Mouse (Mus musculus) small intestine, adult 2 months (tissue): Measurements from ENCODE around the gene Cacna1d. TPM values are rescaled to one million over a fixed set of nuclear protein-coding genes. Genes with fewer than 3 reads are reported as not detected.

Experiments used
- H3K27ac ChIP-seq: fragments of 200-500 bp; 2 replicates; pipeline ENCODE4 v1.5.1; 2012; ENCODE audit warnings: low read depth, low read length, control low read depth, inconsistent platforms; ENCODE audit not compliant: insufficient read depth
- H3K27me3 ChIP-seq: fragments of 200-500 bp; 2 replicates; pipeline ENCODE4 v1.6.1; 2012; ENCODE audit warnings: mild to moderate bottlenecking, moderate library complexity, low read length, inconsistent platforms; ENCODE audit not compliant: control insufficient read depth, insufficient read depth
- H3K36me3 ChIP-seq: fragments of 200-500 bp; 2 replicates; pipeline ENCODE4 v1.6.1; 2012; ENCODE audit warnings: mild to moderate bottlenecking, low read length, control low read depth, inconsistent platforms; ENCODE audit not compliant: control insufficient read depth, insufficient read depth
- H3K4me1 ChIP-seq: fragments of 200-500 bp; 2 replicates; pipeline ENCODE4 v1.6.1; 2012; ENCODE audit warnings: low read length, inconsistent platforms, mixed read lengths; ENCODE audit not compliant: control insufficient read depth, insufficient read depth, insufficient read length
- H3K4me3 ChIP-seq: fragments of 200-500 bp; 2 replicates; pipeline ENCODE4 v1.5.1; 2012; ENCODE audit warnings: low read depth, mild to moderate bottlenecking, control low read depth, inconsistent platforms, low read length, moderate library complexity
- CTCF ChIP-seq: fragments of 200-500 bp; IDR thresholded peaks from 2 replicates; pipeline ENCODE4 v1.5.1; 2012; ENCODE audit warnings: low read depth, mild to moderate bottlenecking, control low read depth, inconsistent platforms, low read length, moderate library complexity, mixed read lengths; ENCODE audit not compliant: insufficient replicate concordance, insufficient read length; ENCODE audit errors: extremely low read depth
- POLR2A ChIP-seq: fragments of 200-500 bp; IDR thresholded peaks from 2 replicates; pipeline ENCODE4 v1.6.1; 2012; ENCODE audit warnings: low read depth, mild to moderate bottlenecking, control low read depth, inconsistent platforms, low read length, moderate library complexity
- WGBS: fragments of 180-500 bp; shearing (Covaris S2); methylation state at CpG from one replicate; pipeline ENCODE4 v1.1.7; 2018; 5-methylcytosine and 5-hydroxymethylcytosine counted together
- polyA plus RNA-seq: library from polyadenylated mRNA; depleted of rRNA; stranded (reverse); fragments of >200 nt; gene quantifications from 2 replicates; pipeline ENCODE4 v1.2.3, GENCODE M21; 2012

Gene Cacna1d
- polyA plus RNA-seq, 1 experiment, result 2.3 TPM

- TF ChIP-seq POLR2A (no peak), CTCF (no peak)
- Histone ChIP-seq H3K4me1 (no peaks in the 10 kb centered on the region), H3K27ac (no peak overlapping the region)
These were observed 399.2 kb downstream of the Cacna1d start for GRCm38 (mm10) chr14:30092021-30092420.

GRCm38 (mm10) chr14:30079729-30080128 lies 411.5 kb downstream of the Cacna1d start:
- 26% methylated on average over 4 of the region's 4 CpGs for WGBS
- no peak overlapping the region for H3K4me3 ChIP-seq
- no peaks in the 10 kb centered on the region for H3K4me1 ChIP-seq
- TF ChIP-seq POLR2A (no peak), CTCF (no peak)
- no peaks in the 10 kb centered on the region for H3K36me3 ChIP-seq
- H3K27me3 ChIP-seq, result no peaks in the 10 kb centered on the region
- H3K27ac ChIP-seq, result no peak overlapping the region

More at GRCm38 (mm10) chr14:30092021-30092420, 399.2 kb downstream of the Cacna1d start:
- no peaks in the 10 kb centered on the region for H3K27me3 ChIP-seq
- H3K36me3 ChIP-seq, result no peaks in the 10 kb centered on the region
- 79% methylated on average over 2 of the region's 2 CpGs for WGBS
- no peak overlapping the region for H3K4me3 ChIP-seq

- H3K36me3 ChIP-seq, result no peaks in the 10 kb centered on the region
- H3K4me1 ChIP-seq, result no peaks in the 10 kb centered on the region
- H3K27ac ChIP-seq, result no peak overlapping the region
- no peak overlapping the region for H3K4me3 ChIP-seq
- 57% methylated on average over 15 of the region's 15 CpGs for WGBS
- TF ChIP-seq POLR2A (no peak), CTCF (no peak)
- no peaks in the 10 kb centered on the region for H3K27me3 ChIP-seq
These were observed 413.0 kb downstream of the Cacna1d start for GRCm38 (mm10) chr14:30078115-30078808.

- TF ChIP-seq POLR2A (no peak), CTCF (no peak)
- H3K36me3 ChIP-seq, result no peaks in the 10 kb centered on the region
These were observed 415.9 kb downstream of the Cacna1d start for GRCm38 (mm10) chr14:30075268-30075887.

GRCm38 (mm10) chr14:30068566-30068965 lies 422.7 kb downstream of the Cacna1d start:
- H3K27me3 ChIP-seq, result no peaks in the 10 kb centered on the region
- no peaks in the 10 kb centered on the region for H3K36me3 ChIP-seq
- no peak overlapping the region for H3K4me3 ChIP-seq
- no peak overlapping the region for H3K27ac ChIP-seq
- H3K4me1 ChIP-seq, result no peaks in the 10 kb centered on the region
- no peak for TF ChIP-seq CTCF
- no peak for TF ChIP-seq POLR2A
- WGBS, result 83% methylated on average over 3 of the region's 3 CpGs

More at GRCm38 (mm10) chr14:30075268-30075887, 415.9 kb downstream of the Cacna1d start:
- H3K4me3 ChIP-seq, result no peak overlapping the region
- WGBS, result 62% methylated on average over 7 of the region's 7 CpGs
- no peaks in the 10 kb centered on the region for H3K4me1 ChIP-seq
- no peak overlapping the region for H3K27ac ChIP-seq
- H3K27me3 ChIP-seq, result no peaks in the 10 kb centered on the region

- Histone ChIP-seq H3K4me1 (peaks cover 2% of the 10 kb centered on the region; the same call in 1 of the 2 replicates), H3K27ac (no peak overlapping the region), H3K36me3 (no peaks in the 10 kb centered on the region), H3K4me3 (no peak overlapping the region), H3K27me3 (no peaks in the 10 kb centered on the region)
- TF ChIP-seq POLR2A (no peak), CTCF (no peak)
- 72% methylated on average over 12 of the region's 12 CpGs for WGBS
These were observed 424.5 kb downstream of the Cacna1d start for GRCm38 (mm10) chr14:30066752-30067151.

GRCm38 (mm10) chr14:30064864-30065263 lies 426.4 kb downstream of the Cacna1d start:
- H3K27me3 ChIP-seq, result no peaks in the 10 kb centered on the region
- WGBS, result 86% methylated on average over 2 of the region's 2 CpGs
- no peak for TF ChIP-seq CTCF
- TF ChIP-seq POLR2A, result no peak
- H3K36me3 ChIP-seq, result no peaks in the 10 kb centered on the region
- H3K4me1 ChIP-seq, result peaks cover 2% of the 10 kb centered on the region; the same call in 1 of the 2 replicates
- H3K27ac ChIP-seq, result no peak overlapping the region
- no peak overlapping the region for H3K4me3 ChIP-seq
